Mouse (Mus musculus): ENCODE results near the gene Zranb3. TPM values are rescaled to one million over a fixed set of nuclear protein-coding genes. Genes with fewer than 3 reads are reported as not detected.
A peak's percentile ranks its signal among the peaks of the same experiment; 100 is the strongest.
"Not testable (repeated sequence)": the region's sequence is repeated elsewhere in the genome, so short reads cannot be mapped to it uniquely, and the experiment has no call there.

Zranb3 gene
- total and polyA plus RNA-seq, 2 experiments = 0.70 to 4.8 TPM

GRCm38 (mm10) chr1:127956524-127956923, 146.3 kb downstream of the Zranb3 start:
- Histone ChIP-seq H3K27ac (replicated peaks; ENCODE audit: insufficient read depth, low read depth, low read length) (no peak overlapping the region), H3K4me3 (ENCODE audit: insufficient read depth, low read depth, low read length) (no peak overlapping the region), H3K4me1 (ENCODE audit: control insufficient read depth, insufficient read depth, low read length) (no peaks in the 10 kb centered on the region), H3K9ac (ENCODE audit: low read depth, low read length) (no peak overlapping the region), H3K79me2 (ENCODE audit: control insufficient read depth, insufficient read depth, low read length) (no peaks in the 10 kb centered on the region), H3K27me3 (ENCODE audit: control insufficient read depth, insufficient read depth, low read length) (no peaks in the 10 kb centered on the region), H3K36me3 (ENCODE audit: control insufficient read depth, insufficient read depth, low read length) (no peaks in the 10 kb centered on the region)
- DNase-seq (ENCODE audit: extremely low read depth, low read depth, low spot score) = no peak
- 95% methylated on average over 1 of the region's 1 CpGs for WGBS
- TF ChIP-seq POLR2A (IDR thresholded peaks at IDR 0.05; ENCODE audit: extremely low read depth, insufficient read depth, low read length) = no peak
- TF ChIP-seq CTCF (IDR thresholded peaks at IDR 0.05; ENCODE audit: low read depth, low read length) = no peak

- Histone ChIP-seq H3K79me2 (ENCODE audit: control insufficient read depth, insufficient read depth, low read length) (no peaks in the 10 kb centered on the region), H3K9ac (ENCODE audit: low read depth, low read length) (no peak overlapping the region), H3K4me3 (ENCODE audit: insufficient read depth, low read depth, low read length) (no peak overlapping the region), H3K27ac (replicated peaks; ENCODE audit: insufficient read depth, low read depth, low read length) (no peak overlapping the region), H3K4me1 (ENCODE audit: control insufficient read depth, insufficient read depth, low read length) (no peaks in the 10 kb centered on the region), H3K27me3 (ENCODE audit: control insufficient read depth, insufficient read depth, low read length) (no peaks in the 10 kb centered on the region), H3K36me3 (ENCODE audit: control insufficient read depth, insufficient read depth, low read length) (no peaks in the 10 kb centered on the region)
- TF ChIP-seq POLR2A (IDR thresholded peaks at IDR 0.05; ENCODE audit: extremely low read depth, insufficient read depth, low read length) = no peak
- TF ChIP-seq CTCF (IDR thresholded peaks at IDR 0.05; ENCODE audit: low read depth, low read length) = no peak
- DNase-seq (ENCODE audit: extremely low read depth, low read depth, low spot score) = no peak
- WGBS = 90% methylated on average over 4 of the region's 4 CpGs
Observed at GRCm38 (mm10) chr1:127954800-127955199, 148.0 kb downstream of the Zranb3 start.

- DNase-seq (ENCODE audit: extremely low read depth, low read depth, low spot score); H3K4me3 ChIP-seq (ENCODE audit: insufficient read depth, low read depth, low read length); H3K36me3 ChIP-seq (ENCODE audit: control insufficient read depth, insufficient read depth, low read length); H3K27me3 ChIP-seq (ENCODE audit: control insufficient read depth, insufficient read depth, low read length); H3K4me1 ChIP-seq (ENCODE audit: control insufficient read depth, insufficient read depth, low read length); H3K9ac ChIP-seq (ENCODE audit: low read depth, low read length); H3K79me2 ChIP-seq (ENCODE audit: control insufficient read depth, insufficient read depth, low read length); H3K27ac ChIP-seq (replicated peaks; ENCODE audit: insufficient read depth, low read depth, low read length): not testable (repeated sequence)
- 73% methylated on average over 4 of the region's 4 CpGs for WGBS
Observed at GRCm38 (mm10) chr1:127954198-127954597, 148.6 kb downstream of the Zranb3 start.

- Histone ChIP-seq H3K79me2 (ENCODE audit: control insufficient read depth, insufficient read depth, low read length) (no peaks in the 10 kb centered on the region), H3K9ac (ENCODE audit: low read depth, low read length) (no peak overlapping the region), H3K4me1 (ENCODE audit: control insufficient read depth, insufficient read depth, low read length) (no peaks in the 10 kb centered on the region), H3K36me3 (ENCODE audit: control insufficient read depth, insufficient read depth, low read length) (no peaks in the 10 kb centered on the region), H3K27ac (replicated peaks; ENCODE audit: insufficient read depth, low read depth, low read length) (no peak overlapping the region), H3K4me3 (ENCODE audit: insufficient read depth, low read depth, low read length) (no peak overlapping the region), H3K27me3 (ENCODE audit: control insufficient read depth, insufficient read depth, low read length) (no peaks in the 10 kb centered on the region)
- peak; percentile 80 for DNase-seq (ENCODE audit: extremely low read depth, low read depth, low spot score)
- 55% methylated on average over 4 of the region's 4 CpGs for WGBS
- TF ChIP-seq POLR2A (IDR thresholded peaks at IDR 0.05; ENCODE audit: extremely low read depth, insufficient read depth, low read length) (no peak), CTCF (IDR thresholded peaks at IDR 0.05; ENCODE audit: low read depth, low read length) (no peak)
Observed at GRCm38 (mm10) chr1:127952276-127952675, 150.6 kb downstream of the Zranb3 start.

- H3K27me3 ChIP-seq (ENCODE audit: control insufficient read depth, insufficient read depth, low read length) = no peaks in the 10 kb centered on the region
- no peak overlapping the region for H3K9ac ChIP-seq (ENCODE audit: low read depth, low read length)
- H3K79me2 ChIP-seq (ENCODE audit: control insufficient read depth, insufficient read depth, low read length) = no peaks in the 10 kb centered on the region
- peaks cover 2% of the 10 kb centered on the region; the same call in 1 of the 2 replicates for H3K4me1 ChIP-seq (ENCODE audit: control insufficient read depth, insufficient read depth, low read length)
- H3K27ac ChIP-seq (replicated peaks; ENCODE audit: insufficient read depth, low read depth, low read length) = no peak overlapping the region
- no peak overlapping the region for H3K4me3 ChIP-seq (ENCODE audit: insufficient read depth, low read depth, low read length)
- peak; percentile 8 for DNase-seq (ENCODE audit: extremely low read depth, low read depth, low spot score)
- TF ChIP-seq CTCF (IDR thresholded peaks at IDR 0.05; ENCODE audit: low read depth, low read length) (no peak), POLR2A (IDR thresholded peaks at IDR 0.05; ENCODE audit: extremely low read depth, insufficient read depth, low read length) (no peak)
- H3K36me3 ChIP-seq (ENCODE audit: control insufficient read depth, insufficient read depth, low read length) = peaks cover 6% of the 10 kb centered on the region; the same call in 1 of the 2 replicates
- 54% methylated on average over 5 of the region's 5 CpGs for WGBS
Observed at GRCm38 (mm10) chr1:127948748-127949147, 154.1 kb downstream of the Zranb3 start.

- H3K27ac ChIP-seq (replicated peaks; ENCODE audit: insufficient read depth, low read depth, low read length) = no peak overlapping the region
- peaks cover 2% of the 10 kb centered on the region; the same call in 1 of the 2 replicates for H3K4me1 ChIP-seq (ENCODE audit: control insufficient read depth, insufficient read depth, low read length)
- WGBS = 88% methylated on average over 5 of the region's 5 CpGs
- no peak for DNase-seq (ENCODE audit: extremely low read depth, low read depth, low spot score)
- no peak overlapping the region for H3K4me3 ChIP-seq (ENCODE audit: insufficient read depth, low read depth, low read length)
- H3K9ac ChIP-seq (ENCODE audit: low read depth, low read length) = no peak overlapping the region
- TF ChIP-seq POLR2A (IDR thresholded peaks at IDR 0.05; ENCODE audit: extremely low read depth, insufficient read depth, low read length) (no peak), CTCF (IDR thresholded peaks at IDR 0.05; ENCODE audit: low read depth, low read length) (no peak)
- H3K36me3 ChIP-seq (ENCODE audit: control insufficient read depth, insufficient read depth, low read length) = peaks cover 13% of the 10 kb centered on the region; the same call in 1 of the 2 replicates
- H3K79me2 ChIP-seq (ENCODE audit: control insufficient read depth, insufficient read depth, low read length) = no peaks in the 10 kb centered on the region
- H3K27me3 ChIP-seq (ENCODE audit: control insufficient read depth, insufficient read depth, low read length) = no peaks in the 10 kb centered on the region
Observed at GRCm38 (mm10) chr1:127946615-127947249, 156.1 kb downstream of the Zranb3 start.
